Mouse (Mus musculus): ENCODE measurements around the gene Ppp2r2d.

DNA sequence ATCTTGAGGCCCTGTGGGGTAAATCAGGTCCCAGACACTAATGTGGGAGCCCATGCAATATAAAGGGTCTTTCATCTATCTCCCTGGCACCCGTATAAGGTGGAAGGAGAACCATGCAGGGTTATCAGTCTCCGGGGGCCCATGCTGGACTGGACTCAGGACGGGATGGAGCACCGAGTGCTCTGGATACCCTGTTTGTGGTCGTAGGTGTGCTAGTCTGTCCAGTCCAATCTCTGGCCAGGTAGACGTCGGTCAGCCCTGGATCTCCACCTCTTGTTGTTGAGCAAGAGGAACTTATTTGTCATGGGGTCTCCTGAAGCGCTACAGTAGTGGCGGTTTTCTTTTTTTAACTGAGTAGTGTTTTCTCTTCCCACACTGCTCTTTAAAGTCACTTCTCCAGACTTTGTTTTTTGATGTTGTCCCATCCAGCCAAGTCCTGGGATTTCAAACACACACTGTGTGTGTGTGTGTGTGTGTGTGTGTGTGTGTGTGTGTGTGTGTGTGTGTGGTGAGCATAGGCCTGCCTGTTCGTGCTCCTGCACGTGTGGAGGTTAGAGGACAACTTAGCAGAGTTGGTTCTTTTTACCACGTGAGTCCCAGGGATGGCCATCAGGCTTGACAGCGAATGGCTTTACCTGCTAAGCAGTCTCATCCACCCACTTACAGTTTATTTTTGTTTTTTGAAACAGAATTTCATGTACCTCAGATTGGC, 1.6 kb downstream of the Ppp2r2d start:
- TF ChIP-seq POLR2A (IDR thresholded peaks at IDR 0.05; ENCODE audit: insufficient read depth, low read depth, low read length) = no peak
- no peak for TF ChIP-seq CTCF (IDR thresholded peaks at IDR 0.05; ENCODE audit: insufficient read depth, low read depth, low read length)
